Mouse (Mus musculus): ENCODE measurements around the gene Calr. TPM values are rescaled to one million over a fixed set of nuclear protein-coding genes. Genes with fewer than 3 reads are reported as not detected.

Calr gene
- polyA plus RNA-seq, 1 experiment from 2014 or later: 641 TPM

DNA sequence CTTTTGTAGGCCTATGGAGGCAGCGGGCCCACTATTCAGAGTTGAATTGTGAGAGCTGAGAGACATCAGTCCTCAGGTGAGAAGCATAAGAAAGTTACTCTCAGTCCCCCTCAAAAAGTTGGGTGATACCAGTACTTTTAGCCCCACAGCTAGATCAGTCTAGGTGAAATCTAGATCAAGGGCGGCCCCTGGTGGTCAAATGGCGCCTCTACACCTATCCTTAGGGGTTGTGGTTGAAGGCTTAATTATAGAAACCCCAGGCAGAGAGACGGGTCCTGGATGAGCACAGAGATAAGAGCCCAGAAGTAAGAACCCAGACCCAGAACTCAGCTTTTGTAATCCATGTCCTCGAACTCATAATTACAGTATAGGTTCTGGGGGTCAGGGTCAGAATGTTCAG is 33.7 kb downstream of the Calr start:
- Histone ChIP-seq H3K27ac (ENCODE audit: low read length) (no peak overlapping the region), H3K27me3 (ENCODE audit: control insufficient read depth, insufficient read depth, low read length) (peaks cover 6% of the 10 kb centered on the region; the same call in 1 of the 2 replicates), H3K9me3 (replicated peaks; ENCODE audit: control insufficient read depth, low read length) (no peaks in the 10 kb centered on the region), H3K9ac (ENCODE audit: low read length) (no peak overlapping the region), H3K4me2 (ENCODE audit: low read depth, low read length) (no peak overlapping the region), H3K36me3 (ENCODE audit: control insufficient read depth, insufficient read depth) (no peaks in the 10 kb centered on the region), H3K4me1 (ENCODE audit: control insufficient read depth, insufficient read depth, low read length) (peaks cover 16% of the 10 kb centered on the region), H3K4me3 (ENCODE audit: low read length) (no peak overlapping the region)
- under 1% methylated on average over 5 of the region's 5 CpGs for WGBS
- ATAC-seq (replicated peaks; ENCODE audit: extremely low read depth, insufficient read depth, low FRiP score): no peak

- peak overlapping the region; percentile 23; the same call in 1 of the 2 replicates for H3K9ac ChIP-seq (ENCODE audit: low read length)
- H3K4me2 ChIP-seq (ENCODE audit: low read depth, low read length): peak overlapping the region; percentile 67
- no peaks in the 10 kb centered on the region for H3K36me3 ChIP-seq (ENCODE audit: control insufficient read depth, insufficient read depth)
- no peak for ATAC-seq (replicated peaks; ENCODE audit: extremely low read depth, insufficient read depth, low FRiP score)
- 33% methylated on average over 10 of the region's 10 CpGs for WGBS
- no peak overlapping the region for H3K27ac ChIP-seq (ENCODE audit: low read length)
- H3K4me3 ChIP-seq (ENCODE audit: low read length): peak overlapping the region; percentile 44
- no peaks in the 10 kb centered on the region for H3K9me3 ChIP-seq (replicated peaks; ENCODE audit: control insufficient read depth, low read length)
- peaks cover 16% of the 10 kb centered on the region for H3K4me1 ChIP-seq (ENCODE audit: control insufficient read depth, insufficient read depth, low read length)
- peaks cover 6% of the 10 kb centered on the region; the same call in 1 of the 2 replicates for H3K27me3 ChIP-seq (ENCODE audit: control insufficient read depth, insufficient read depth, low read length)
Observed at GRCm38 (mm10) chr8:84811303-84811702, 35.4 kb downstream of the Calr start.

DNA sequence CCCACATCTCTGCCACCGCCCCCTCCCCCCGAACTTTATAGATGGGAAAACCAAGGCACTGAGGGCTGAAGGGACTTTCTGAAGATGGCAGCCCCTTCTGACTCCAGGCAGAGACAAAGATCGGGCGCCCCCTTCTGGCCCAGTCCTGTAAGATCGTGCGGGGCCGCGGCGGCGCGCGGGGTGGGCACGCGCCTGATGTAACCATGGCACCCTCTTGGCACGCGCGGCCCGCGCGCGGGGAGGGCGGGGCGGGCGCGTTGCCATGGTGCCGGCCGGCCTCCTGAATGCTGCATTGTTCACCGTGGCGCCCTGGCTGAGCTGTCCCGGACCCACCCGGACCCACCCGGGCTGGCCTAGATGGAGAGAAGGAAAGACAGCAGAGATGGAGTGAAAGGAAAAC is 35.8 kb downstream of the Calr start:
- Histone ChIP-seq H3K4me3 (ENCODE audit: low read length) (peak overlapping the region; percentile 44), H3K9ac (ENCODE audit: low read length) (peak overlapping the region; percentile 23; the same call in 1 of the 2 replicates), H3K27ac (ENCODE audit: low read length) (no peak overlapping the region), H3K9me3 (replicated peaks; ENCODE audit: control insufficient read depth, low read length) (peaks cover 3% of the 10 kb centered on the region; the same call in 1 of the 2 replicates), H3K4me2 (ENCODE audit: low read depth, low read length) (peak overlapping the region; percentile 67), H3K4me1 (ENCODE audit: control insufficient read depth, insufficient read depth, low read length) (peaks cover 16% of the 10 kb centered on the region), H3K36me3 (ENCODE audit: control insufficient read depth, insufficient read depth) (no peaks in the 10 kb centered on the region), H3K27me3 (ENCODE audit: control insufficient read depth, insufficient read depth, low read length) (peaks cover 6% of the 10 kb centered on the region; the same call in 1 of the 2 replicates)
- 1% methylated on average over 32 of the region's 32 CpGs for WGBS
- peak; percentile 57 for ATAC-seq (replicated peaks; ENCODE audit: extremely low read depth, insufficient read depth, low FRiP score)

GRCm38 (mm10) chr8:84809941-84810280 is 36.8 kb downstream of the Calr start:
- ATAC-seq (replicated peaks; ENCODE audit: extremely low read depth, insufficient read depth, low FRiP score): no peak
- Histone ChIP-seq H3K4me2 (ENCODE audit: low read depth, low read length) (no peak overlapping the region), H3K36me3 (ENCODE audit: control insufficient read depth, insufficient read depth) (no peaks in the 10 kb centered on the region), H3K27ac (ENCODE audit: low read length) (no peak overlapping the region), H3K4me3 (ENCODE audit: low read length) (no peak overlapping the region), H3K9ac (ENCODE audit: low read length) (no peak overlapping the region), H3K4me1 (ENCODE audit: control insufficient read depth, insufficient read depth, low read length) (peaks cover 12% of the 10 kb centered on the region), H3K9me3 (replicated peaks; ENCODE audit: control insufficient read depth, low read length) (peaks cover 3% of the 10 kb centered on the region; the same call in 1 of the 2 replicates), H3K27me3 (ENCODE audit: control insufficient read depth, insufficient read depth, low read length) (peaks cover 6% of the 10 kb centered on the region; the same call in 1 of the 2 replicates)
- WGBS: 83% methylated on average over 5 of the region's 5 CpGs

GRCm38 (mm10) chr8:84809109-84809940 is 37.4 kb downstream of the Calr start:
- 61% methylated on average over 12 of the region's 12 CpGs for WGBS
- Histone ChIP-seq H3K36me3 (ENCODE audit: control insufficient read depth, insufficient read depth) (no peaks in the 10 kb centered on the region), H3K27me3 (ENCODE audit: control insufficient read depth, insufficient read depth, low read length) (peaks cover 6% of the 10 kb centered on the region; the same call in 1 of the 2 replicates), H3K27ac (ENCODE audit: low read length) (no peak overlapping the region), H3K9ac (ENCODE audit: low read length) (no peak overlapping the region), H3K4me1 (ENCODE audit: control insufficient read depth, insufficient read depth, low read length) (peaks cover 6% of the 10 kb centered on the region), H3K4me2 (ENCODE audit: low read depth, low read length) (no peak overlapping the region), H3K9me3 (replicated peaks; ENCODE audit: control insufficient read depth, low read length) (peaks cover 3% of the 10 kb centered on the region; the same call in 1 of the 2 replicates), H3K4me3 (ENCODE audit: low read length) (no peak overlapping the region)
- no peak for ATAC-seq (replicated peaks; ENCODE audit: extremely low read depth, insufficient read depth, low FRiP score)

- Histone ChIP-seq H3K4me2 (ENCODE audit: low read depth, low read length) (no peak overlapping the region), H3K27me3 (ENCODE audit: control insufficient read depth, insufficient read depth, low read length) (peaks cover 4% of the 10 kb centered on the region; the same call in 1 of the 2 replicates), H3K4me1 (ENCODE audit: control insufficient read depth, insufficient read depth, low read length) (0 out of 2 replicates have a peak, but pooled peaks cover under 1% of the 10 kb centered on the region), H3K36me3 (ENCODE audit: control insufficient read depth, insufficient read depth) (no peaks in the 10 kb centered on the region), H3K9ac (ENCODE audit: low read length) (no peak overlapping the region), H3K4me3 (ENCODE audit: low read length) (no peak overlapping the region), H3K27ac (ENCODE audit: low read length) (no peak overlapping the region), H3K9me3 (replicated peaks; ENCODE audit: control insufficient read depth, low read length) (peaks cover 3% of the 10 kb centered on the region; the same call in 1 of the 2 replicates)
- no peak for ATAC-seq (replicated peaks; ENCODE audit: extremely low read depth, insufficient read depth, low FRiP score)
- 93% methylated on average over 5 of the region's 5 CpGs for WGBS
Observed at GRCm38 (mm10) chr8:84806031-84806430, 40.7 kb downstream of the Calr start.

GRCm38 (mm10) chr8:84799999-84800831 is 46.5 kb downstream of the Calr start, which contains the start of gene Nfix:
Gene Nfix (minus strand): TSS chr8:84800344.
- 2% methylated on average over 62 of the region's 125 CpGs for WGBS
- Histone ChIP-seq H3K4me1 (ENCODE audit: control insufficient read depth, insufficient read depth, low read length) (peaks cover 13% of the 10 kb centered on the region), H3K4me2 (ENCODE audit: low read depth, low read length) (peak within 1 kb of the TSS; percentile 76), H3K27me3 (ENCODE audit: control insufficient read depth, insufficient read depth, low read length) (peaks cover 20% of the 10 kb centered on the region), H3K9ac (ENCODE audit: low read length) (peak within 1 kb of the TSS; percentile 96), H3K27ac (ENCODE audit: low read length) (peak within 1 kb of the TSS; percentile 90), H3K36me3 (ENCODE audit: control insufficient read depth, insufficient read depth) (no peaks in the 10 kb centered on the region), H3K9me3 (replicated peaks; ENCODE audit: control insufficient read depth, low read length) (no peaks in the 10 kb centered on the region), H3K4me3 (ENCODE audit: low read length) (peak within 1 kb of the TSS; percentile 90)
- ATAC-seq (replicated peaks; ENCODE audit: extremely low read depth, insufficient read depth, low FRiP score): peak; percentile 24

DNA sequence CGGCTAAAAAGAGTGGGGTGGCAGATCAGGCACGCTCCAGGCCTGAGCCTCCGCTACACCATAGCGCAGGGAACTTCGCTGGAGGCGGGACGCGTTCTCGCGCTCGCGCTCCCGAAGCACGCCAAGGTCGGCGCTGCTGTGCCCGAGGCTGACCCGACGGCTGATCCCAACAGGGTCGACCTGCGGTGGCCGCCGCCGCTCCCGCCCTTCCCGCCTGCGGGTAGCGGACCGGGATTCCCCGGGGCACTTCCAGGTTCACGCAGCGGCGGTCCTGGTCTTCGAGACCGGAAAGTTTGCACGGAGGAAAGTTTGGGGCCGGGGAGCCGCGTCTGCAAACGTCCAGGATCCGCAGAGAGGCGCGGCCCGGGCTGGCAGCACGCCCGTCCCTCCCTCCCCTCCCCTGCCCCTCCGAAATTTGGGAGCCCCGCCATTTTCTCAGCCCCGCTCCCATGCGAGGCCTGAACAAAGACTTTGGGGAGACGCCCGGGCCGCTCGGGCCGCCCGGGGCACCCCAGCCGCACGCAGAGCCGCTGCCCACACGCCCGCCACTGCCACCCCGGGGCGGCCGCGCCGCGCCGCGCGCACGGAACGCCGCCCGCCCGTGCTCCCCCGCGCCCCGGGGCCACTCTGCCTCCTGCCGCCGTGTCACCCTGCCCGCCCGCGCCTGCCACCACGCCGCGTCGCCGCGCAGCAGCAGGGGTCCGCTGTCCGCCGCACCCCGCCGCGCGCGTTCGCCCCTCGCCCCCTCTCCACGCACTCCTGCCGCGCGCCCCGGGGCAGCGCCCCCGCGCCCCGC is 47.4 kb downstream of the Calr start:
- peak; percentile 29; the same call in 1 of the 2 replicates for ATAC-seq (replicated peaks; ENCODE audit: extremely low read depth, insufficient read depth, low FRiP score)
- Histone ChIP-seq H3K9me3 (replicated peaks; ENCODE audit: control insufficient read depth, low read length) (no peaks in the 10 kb centered on the region), H3K4me3 (ENCODE audit: low read length) (peak overlapping the region; percentile 90), H3K27ac (ENCODE audit: low read length) (peak overlapping the region; percentile 90), H3K4me2 (ENCODE audit: low read depth, low read length) (peak overlapping the region; percentile 76), H3K27me3 (ENCODE audit: control insufficient read depth, insufficient read depth, low read length) (peaks cover 20% of the 10 kb centered on the region), H3K36me3 (ENCODE audit: control insufficient read depth, insufficient read depth) (no peaks in the 10 kb centered on the region), H3K4me1 (ENCODE audit: control insufficient read depth, insufficient read depth, low read length) (peaks cover 18% of the 10 kb centered on the region), H3K9ac (ENCODE audit: low read length) (peak overlapping the region; percentile 96)
- WGBS: under 1% methylated on average over 81 of the region's 108 CpGs

Measured in heart, embryonic 16.5 days (tissue).